8 mouse cellular contexts compared by ENCODE assay signal in genomic region chr2:10049456-10049855, GRCm38 (mm10). TPM values are rescaled to one million over a fixed set of nuclear protein-coding genes. Genes with fewer than 3 reads are reported as not detected.
A peak's percentile ranks its signal among the peaks of the same experiment; 100 is the strongest.
DNase-seq lines count a peak whose midpoint lies in the region; ATAC-seq and TF ChIP-seq lines count a peak whose summit lies in the region.

No protein-coding gene starts in this region.

- H3K9ac ChIP-seq in kidney, embryonic 14.5 days (ENCODE audit: low read depth, low read length): peak overlapping the region; percentile 86; the same call in 1 of the 2 replicates
- H3K9ac ChIP-seq in hindbrain, postnatal 0 days (replicated peaks; ENCODE audit: low read length): 0 out of 2 replicates have a peak overlapping the region, but pooled peaks have one; percentile 3
- H3K9ac ChIP-seq in midbrain, embryonic 14.5 days (replicated peaks; ENCODE audit: low read length): peak overlapping the region; percentile 34; the same call in 1 of the 2 replicates

- H3K36me3 ChIP-seq in kidney, embryonic 14.5 days (ENCODE audit: control insufficient read depth, insufficient read depth, low read length): peaks cover 7% of the 10 kb centered on the region; the same call in 1 of the 2 replicates
- peaks cover 4% of the 10 kb centered on the region; the same call in 1 of the 2 replicates for H3K36me3 ChIP-seq in hindbrain, postnatal 0 days (ENCODE audit: insufficient read depth, low read length)
- H3K36me3 ChIP-seq in midbrain, embryonic 14.5 days (ENCODE audit: control insufficient read depth, insufficient read depth, low read length): peaks cover 8% of the 10 kb centered on the region

- H3K4me3 ChIP-seq in kidney, embryonic 14.5 days (ENCODE audit: low read length): peak overlapping the region; percentile 96
- H3K4me3 ChIP-seq in brown adipose tissue, adult 24 weeks (ENCODE audit: insufficient read depth, low read depth, low read length): peak overlapping the region; percentile 94
- peak overlapping the region; percentile 92 for H3K4me3 ChIP-seq in hindbrain, postnatal 0 days (ENCODE audit: low read length)
- peak overlapping the region; percentile 86 for H3K4me3 ChIP-seq in midbrain, embryonic 14.5 days (replicated peaks; ENCODE audit: low read depth, low read length)

- no peak for DNase-seq in kidney, postnatal 14 days
- DNase-seq in hindbrain, postnatal 0 days (ENCODE audit: low spot score): no peak
- DNase-seq in midbrain, embryonic 14.5 days: no peak
- no peak for DNase-seq in urinary bladder, postnatal 4 days (ENCODE audit: low spot score in 2 of 2)
- no peak for DNase-seq in thymus, postnatal 4 days
- DNase-seq in kidney, adult 18-20 months: no peak

- H3K4me1 ChIP-seq in kidney, embryonic 14.5 days (ENCODE audit: control insufficient read depth, insufficient read depth, low read length): peaks cover 10% of the 10 kb centered on the region; the same call in 1 of the 2 replicates
- peaks cover 4% of the 10 kb centered on the region; the same call in 1 of the 2 replicates for H3K4me1 ChIP-seq in brown adipose tissue, adult 24 weeks (ENCODE audit: control insufficient read depth, insufficient read depth, insufficient read length, low read length)
- no peaks in the 10 kb centered on the region for H3K4me1 ChIP-seq in hindbrain, postnatal 0 days (ENCODE audit: insufficient read depth, low read length)
- H3K4me1 ChIP-seq in midbrain, embryonic 14.5 days (ENCODE audit: control insufficient read depth, insufficient read depth, low read length): peaks cover 14% of the 10 kb centered on the region

- TF ChIP-seq CTCF in hindbrain, postnatal 0 days (IDR thresholded peaks at IDR 0.05; ENCODE audit: low read depth): no peak

- no peaks in the 10 kb centered on the region for H3K27me3 ChIP-seq in kidney, embryonic 14.5 days (ENCODE audit: control insufficient read depth, insufficient read depth, low read length)
- no peaks in the 10 kb centered on the region for H3K27me3 ChIP-seq in hindbrain, postnatal 0 days (ENCODE audit: insufficient read depth, low read length)
- H3K27me3 ChIP-seq in midbrain, embryonic 14.5 days (ENCODE audit: control insufficient read depth, insufficient read depth, low read length): no peaks in the 10 kb centered on the region

- no peak for ATAC-seq in kidney, embryonic 14.5 days (ENCODE audit: low FRiP score, low TSS enrichment)
- ATAC-seq in hindbrain, postnatal 0 days: no peak
- no peak for ATAC-seq in midbrain, embryonic 14.5 days (ENCODE audit: low FRiP score, low TSS enrichment)

- H3K9me3 ChIP-seq in kidney, embryonic 14.5 days (ENCODE audit: control insufficient read depth, low read length): no peaks in the 10 kb centered on the region
- no peaks in the 10 kb centered on the region for H3K9me3 ChIP-seq in hindbrain, postnatal 0 days (ENCODE audit: low read length)
- no peaks in the 10 kb centered on the region for H3K9me3 ChIP-seq in midbrain, embryonic 14.5 days (ENCODE audit: control insufficient read depth, low read length)

- H3K27ac ChIP-seq in kidney, embryonic 14.5 days (ENCODE audit: low read depth, low read length): no peak overlapping the region
- H3K27ac ChIP-seq in brown adipose tissue, adult 24 weeks (replicated peaks; ENCODE audit: low read depth, low read length): no peak overlapping the region
- H3K27ac ChIP-seq in hindbrain, postnatal 0 days: no peak overlapping the region
- H3K27ac ChIP-seq in midbrain, embryonic 14.5 days (replicated peaks; ENCODE audit: low read depth, low read length): no peak overlapping the region

- peak overlapping the region; percentile 63 for H3K4me2 ChIP-seq in kidney, embryonic 14.5 days (replicated peaks; ENCODE audit: low read depth, low read length)
- H3K4me2 ChIP-seq in hindbrain, postnatal 0 days (ENCODE audit: low read depth, low read length): peak overlapping the region; percentile 96
- H3K4me2 ChIP-seq in midbrain, embryonic 14.5 days (ENCODE audit: low read length): peak overlapping the region; percentile 61

- WGBS in kidney, embryonic 14.5 days: 16% methylated on average over 10 of the region's 10 CpGs
- WGBS in hindbrain, postnatal 0 days: 15% methylated on average over 10 of the region's 10 CpGs
- WGBS in midbrain, embryonic 14.5 days: 18% methylated on average over 10 of the region's 10 CpGs

RNA-seq across cellular contexts. Expression of gene Taf3, which starts 1.1 kb away (rescaled TPM):
- polyA plus RNA-seq in kidney, embryonic 14.5 days (2014; fragmentation: Nextera tagmentation; extraction: Ambion mirVana): 13.0 and 18.5 TPM in 2 replicates
- polyA plus RNA-seq in brown adipose tissue, adult 24 weeks (2012; ENCODE audit: insufficient read depth, insufficient read length, missing spikeins): 6.9 and 7.3 TPM in 2 replicates
- total RNA-seq in hindbrain, postnatal 0 days (2014; rRNA removed): 2.7 and 5.1 TPM in 2 replicates
- polyA plus RNA-seq in hindbrain, postnatal 0 days (2015; fragmentation: Nextera tagmentation; extraction: Ambion mirVana): 10.0 and 10.3 TPM in 2 replicates
- 12.8 and 16.4 TPM in 2 replicates for polyA plus RNA-seq in midbrain, embryonic 14.5 days (2014; fragmentation: Nextera tagmentation; extraction: Ambion mirVana)

RNA-seq across cellular contexts. Expression of gene Atp5c1, which starts 30.9 kb away (rescaled TPM):
- polyA plus RNA-seq in kidney, embryonic 14.5 days (2014; fragmentation: Nextera tagmentation; extraction: Ambion mirVana): 703 and 779 TPM in 2 replicates
- 1,471 and 1,656 TPM in 2 replicates for polyA plus RNA-seq in brown adipose tissue, adult 24 weeks (2012; ENCODE audit: insufficient read depth, insufficient read length, missing spikeins)
- 368 and 408 TPM in 2 replicates for total RNA-seq in hindbrain, postnatal 0 days (2014; rRNA removed)
- polyA plus RNA-seq in hindbrain, postnatal 0 days (2015; fragmentation: Nextera tagmentation; extraction: Ambion mirVana): 713 and 717 TPM in 2 replicates
- polyA plus RNA-seq in midbrain, embryonic 14.5 days (2014; fragmentation: Nextera tagmentation; extraction: Ambion mirVana): 577 and 596 TPM in 2 replicates

RNA-seq across cellular contexts. Expression of gene Kin, which starts 30.9 kb away (rescaled TPM):
- 29.9 and 37.9 TPM in 2 replicates for polyA plus RNA-seq in kidney, embryonic 14.5 days (2014; fragmentation: Nextera tagmentation; extraction: Ambion mirVana)
- polyA plus RNA-seq in brown adipose tissue, adult 24 weeks (2012; ENCODE audit: insufficient read depth, insufficient read length, missing spikeins): 18.4 and 23.4 TPM in 2 replicates
- total RNA-seq in hindbrain, postnatal 0 days (2014; rRNA removed): 3.2 and 4.8 TPM in 2 replicates
- polyA plus RNA-seq in hindbrain, postnatal 0 days (2015; fragmentation: Nextera tagmentation; extraction: Ambion mirVana): 14.1 and 18.9 TPM in 2 replicates
- 33.9 and 34.2 TPM in 2 replicates for polyA plus RNA-seq in midbrain, embryonic 14.5 days (2014; fragmentation: Nextera tagmentation; extraction: Ambion mirVana)

Comparison
In these comparisons a context has a peak if more than half of its experiments do, and no peak if none do; other contexts are left out.
1. H3K9ac ChIP-seq: peak in every context shown above with its lines; median percentile 86 in kidney, embryonic 14.5 days; 34 in midbrain, embryonic 14.5 days; 3 in hindbrain, postnatal 0 days.